Mouse (Mus musculus) right cerebral cortex, postnatal 10 days (tissue): ENCODE data around the gene Il12rb2.
A peak's percentile ranks its signal among the peaks of the same experiment; 100 is the strongest.

Experiments used
- DNase-seq, 2 experiments: peaks; one replicate each; pipeline ENCODE4 v3.0.0; 2021; ENCODE audit warnings: low spot score in 2 of 2

Il12rb2 gene

DNA sequence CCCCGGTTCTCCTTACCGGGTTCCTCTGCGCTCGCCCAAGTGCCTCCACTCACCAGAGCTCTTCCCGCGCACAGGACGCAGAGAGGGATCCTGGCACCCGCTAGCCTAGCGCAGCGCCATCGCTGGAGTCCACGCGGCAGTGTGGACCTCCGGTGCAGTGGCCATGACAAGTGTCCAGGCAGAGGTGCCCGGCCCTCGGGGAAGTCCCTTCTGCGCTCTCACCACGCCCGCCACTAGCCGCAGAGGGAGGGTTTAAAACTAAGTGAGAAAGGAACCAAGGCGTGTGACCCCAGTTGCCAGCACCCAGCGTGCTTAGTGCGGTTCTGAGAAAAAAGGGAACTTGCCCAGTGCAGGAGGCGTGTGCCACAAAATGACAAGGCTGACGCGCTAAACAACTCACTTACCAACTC, at the start of gene Il12rb2:
TSS of gene Il12rb2 (minus strand) at position 207 of the 410 bp plus-strand sequence.
- DNase-seq = peak in 1 of 2 experiments; percentile 24

DNA sequence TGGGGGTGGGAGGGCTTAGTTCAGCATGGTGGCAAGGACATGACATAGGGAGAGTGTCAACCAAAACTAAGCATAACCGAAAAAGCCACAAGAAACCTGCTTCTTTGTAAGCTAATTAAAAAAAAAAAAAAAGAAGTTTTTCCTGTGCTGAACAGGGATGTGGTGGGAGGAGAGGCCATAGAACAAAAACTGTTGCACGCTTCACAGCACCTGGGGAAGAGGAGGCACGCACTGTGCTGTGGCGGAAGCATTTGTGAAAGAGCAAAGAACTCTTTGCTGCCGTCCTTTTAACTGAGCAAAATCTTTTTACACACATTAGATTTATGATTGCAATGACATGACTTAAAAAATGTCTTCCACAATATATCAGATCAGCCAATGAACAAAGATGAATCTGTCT, 45.8 kb upstream of the Il12rb2 start:
- DNase-seq = no peak

DNA sequence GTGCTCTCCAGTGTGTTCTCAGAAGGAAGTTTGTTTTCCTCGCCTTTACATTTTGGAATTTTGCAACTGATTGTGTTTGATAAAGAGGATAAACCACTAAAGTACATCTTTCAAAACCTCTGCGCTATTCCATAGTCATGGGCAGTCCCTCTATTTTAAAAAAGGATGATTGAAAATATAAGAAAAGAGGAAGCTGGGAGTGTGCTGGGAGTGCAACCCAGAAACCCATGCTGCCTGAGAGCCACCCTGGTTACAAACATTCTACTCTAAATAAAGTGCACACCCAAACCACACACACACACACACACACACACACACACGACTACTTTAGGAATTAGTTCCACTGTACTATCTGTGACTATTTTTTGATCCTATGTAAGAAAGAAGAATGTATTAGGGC, 40.6 kb upstream of the Il12rb2 start:
- DNase-seq = no peak

DNA sequence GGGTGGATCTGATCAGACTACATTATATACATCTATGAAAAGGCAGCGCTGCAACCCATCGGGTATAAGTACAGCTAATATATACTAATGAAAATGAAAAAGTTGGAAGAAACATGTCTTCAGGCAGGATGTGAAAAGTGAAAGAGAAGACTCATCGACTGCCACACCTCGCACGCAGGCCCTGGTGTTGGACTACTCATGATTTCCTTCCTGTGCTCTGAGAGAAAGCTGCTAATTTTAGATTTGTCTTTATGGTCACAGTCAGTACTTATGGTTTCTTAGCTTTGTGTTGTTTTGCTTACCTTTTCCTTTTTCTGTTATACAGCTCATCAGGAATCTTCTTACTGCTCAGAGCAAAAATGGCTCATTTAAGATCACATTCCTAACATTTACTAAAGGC, 39.3 kb upstream of the Il12rb2 start:
- DNase-seq = no peak

DNA sequence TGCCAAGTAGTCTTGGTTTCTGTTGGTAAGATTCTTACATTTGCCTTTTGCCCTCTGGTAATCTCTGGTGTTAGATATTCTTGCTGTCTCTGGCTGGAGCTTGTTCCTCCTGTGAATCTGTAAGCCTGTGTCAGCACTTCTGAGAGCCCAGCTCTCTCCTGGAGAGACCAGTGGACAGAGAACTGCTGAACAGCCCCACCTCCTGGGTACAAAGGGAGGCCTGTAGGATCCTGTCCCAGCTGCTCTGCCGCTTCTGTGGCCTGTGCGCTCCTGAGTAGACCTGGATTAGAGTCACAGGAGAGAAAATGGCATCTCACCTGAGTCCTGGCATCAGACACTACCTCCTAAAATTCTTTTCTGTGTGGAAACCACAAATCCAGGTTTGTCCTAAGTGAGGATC, 37.4 kb upstream of the Il12rb2 start:
- no peak for DNase-seq

DNA sequence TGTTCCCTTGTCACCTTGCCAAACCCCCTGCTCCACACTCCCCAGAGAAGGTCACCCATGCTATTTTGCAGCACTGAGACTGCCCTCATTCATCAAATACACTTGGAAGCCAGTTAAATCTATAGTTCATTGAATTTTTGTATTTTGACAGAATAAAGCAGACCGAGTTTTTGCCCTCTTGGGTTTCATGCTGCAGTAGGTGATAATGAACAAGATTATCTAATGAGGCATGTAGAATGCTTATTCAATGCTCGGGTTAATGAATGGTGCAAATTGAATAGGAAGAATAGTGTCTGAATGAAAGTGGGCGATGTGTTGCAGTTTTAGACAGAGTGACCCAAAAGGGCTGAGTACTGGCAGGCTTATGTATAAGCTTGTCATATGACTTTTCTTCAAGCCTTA, 29.3 kb upstream of the Il12rb2 start:
- DNase-seq = no peak

DNA sequence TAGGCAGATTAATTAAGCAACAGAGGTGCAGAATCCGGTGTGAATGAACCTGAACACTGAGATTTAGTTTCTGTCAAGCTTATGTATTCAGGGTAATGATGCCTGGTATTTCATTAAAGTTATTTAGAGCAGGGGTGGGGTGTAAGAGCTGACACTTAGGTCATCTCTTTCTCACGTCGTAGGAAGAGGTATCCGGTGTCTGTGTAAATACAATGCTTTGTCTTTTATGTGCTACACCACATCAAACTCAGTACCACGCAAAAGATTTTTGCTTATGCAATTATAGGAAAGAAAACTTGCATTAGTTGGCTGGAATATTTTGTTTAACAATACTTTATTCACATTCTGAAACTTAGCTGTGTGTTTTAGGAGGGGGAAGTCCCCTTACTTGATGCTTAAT, 23.6 kb upstream of the Il12rb2 start:
- DNase-seq = no peak

DNA sequence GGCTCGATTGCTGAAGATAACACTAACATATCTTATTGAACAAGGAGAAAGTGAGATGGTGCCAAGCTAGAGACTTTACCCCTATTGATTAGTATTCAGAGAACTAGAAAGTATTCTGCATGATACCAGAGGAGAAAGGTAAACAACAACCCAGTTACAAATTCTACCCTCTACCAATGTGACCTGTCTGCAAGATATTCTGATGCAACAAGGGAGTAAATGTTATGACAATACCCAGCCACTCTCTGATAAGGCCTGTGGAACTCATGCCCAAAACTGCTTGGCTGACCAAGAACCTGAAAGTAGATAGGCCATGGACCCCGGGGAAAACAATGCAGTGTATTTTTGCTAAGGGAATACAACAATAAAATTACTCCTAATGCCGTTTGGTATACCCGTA, 10.2 kb downstream of the Il12rb2 start:
- no peak for DNase-seq

DNA sequence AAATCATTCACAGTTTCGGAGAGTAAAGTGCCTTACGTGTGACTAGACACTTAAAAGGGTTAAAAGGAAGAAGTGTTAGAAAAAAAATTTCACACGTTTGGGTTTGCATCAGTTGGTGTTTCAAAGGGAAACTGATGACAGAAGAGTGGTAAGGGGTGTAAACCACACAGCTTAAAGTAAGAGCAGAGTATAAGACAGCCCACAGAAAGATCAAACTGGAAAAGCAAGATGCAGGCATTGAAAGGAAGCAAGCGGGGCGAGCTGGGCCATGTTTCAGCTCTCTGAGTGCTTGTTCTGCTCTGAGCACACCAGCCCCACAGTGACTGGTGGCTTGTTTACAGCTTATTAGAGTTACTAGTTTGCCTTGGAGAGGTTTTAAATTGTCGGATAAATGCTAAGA, 27.9 kb downstream of the Il12rb2 start:
- no peak for DNase-seq

DNA sequence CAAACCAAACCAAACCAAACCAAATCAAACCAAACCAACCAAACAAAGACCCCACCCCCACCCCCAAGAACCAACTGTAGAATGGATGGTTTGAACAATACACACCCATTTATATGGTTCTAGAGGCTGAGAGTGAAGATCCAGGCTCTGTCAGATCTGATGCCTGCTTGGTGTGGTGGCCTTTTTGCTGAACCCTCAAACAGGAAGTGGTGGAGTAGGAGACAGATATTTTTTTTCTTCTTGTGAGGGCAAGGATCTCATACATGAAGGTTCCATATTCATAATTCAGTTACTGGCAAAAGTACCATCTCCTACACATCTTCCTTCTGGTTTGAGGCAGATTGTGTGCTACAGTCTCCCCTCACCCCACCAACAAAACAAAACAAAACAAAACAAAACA, 36.5 kb downstream of the Il12rb2 start:
- DNase-seq = no peak

DNA sequence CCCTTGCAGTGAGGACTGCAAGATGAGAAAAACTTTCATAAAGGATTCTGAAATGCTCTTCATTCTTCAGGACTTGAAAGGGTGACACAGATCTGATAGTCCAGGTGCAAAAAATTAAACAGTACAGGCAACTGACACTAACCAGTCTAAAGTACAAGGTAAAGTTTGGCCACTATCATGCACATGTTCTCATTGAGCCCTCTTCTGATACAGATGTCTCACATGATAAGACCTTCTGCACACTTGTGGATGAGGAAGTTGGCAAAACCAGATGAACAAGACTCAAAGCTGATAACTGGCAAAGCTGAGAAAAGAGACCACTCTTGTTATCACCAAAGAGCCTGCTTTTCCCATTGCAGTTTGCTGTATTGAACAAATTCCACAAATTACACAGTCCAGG, 38.0 kb downstream of the Il12rb2 start:
- no peak for DNase-seq

DNA sequence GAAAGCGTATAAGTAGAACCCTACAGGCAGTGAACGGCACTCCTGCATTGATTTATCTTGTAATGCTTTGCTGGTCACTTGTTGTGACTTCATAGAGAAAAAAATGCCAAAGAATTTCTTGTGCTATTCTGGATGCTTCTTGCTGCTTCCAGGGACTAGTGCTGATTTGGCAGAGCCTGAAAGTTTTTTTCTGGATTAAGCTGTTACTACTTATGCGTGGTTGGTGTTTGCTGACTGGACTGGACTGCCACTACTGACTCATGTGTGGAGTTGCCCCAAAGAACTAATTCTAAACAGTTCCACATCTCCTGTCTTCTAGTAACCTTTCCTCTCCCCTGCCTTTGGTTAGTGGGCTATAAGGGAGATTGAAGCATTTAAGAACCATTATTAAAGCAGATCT, 52.2 kb downstream of the Il12rb2 start:
- DNase-seq = no peak

DNA sequence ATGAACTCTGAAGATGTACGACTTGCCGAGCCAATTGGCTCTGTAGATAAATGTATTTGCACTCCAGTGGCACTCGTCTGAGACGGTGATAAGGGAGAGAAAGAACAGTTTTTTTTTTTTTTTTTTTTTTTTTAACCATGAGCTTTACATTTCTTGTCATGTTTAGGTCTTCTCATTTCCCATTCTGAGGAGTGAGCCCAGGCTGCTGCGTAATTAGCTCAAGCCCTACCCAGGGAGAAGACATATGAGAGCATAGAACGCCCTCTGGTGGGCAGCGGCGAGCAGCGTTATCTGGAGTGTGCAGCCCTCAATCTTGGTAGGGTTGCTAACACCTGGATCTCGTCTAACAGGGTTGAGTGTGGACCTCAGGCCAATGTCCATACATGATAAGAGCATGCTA, 57.5 kb downstream of the Il12rb2 start:
- peak; percentile 71 to 80 for DNase-seq

DNA sequence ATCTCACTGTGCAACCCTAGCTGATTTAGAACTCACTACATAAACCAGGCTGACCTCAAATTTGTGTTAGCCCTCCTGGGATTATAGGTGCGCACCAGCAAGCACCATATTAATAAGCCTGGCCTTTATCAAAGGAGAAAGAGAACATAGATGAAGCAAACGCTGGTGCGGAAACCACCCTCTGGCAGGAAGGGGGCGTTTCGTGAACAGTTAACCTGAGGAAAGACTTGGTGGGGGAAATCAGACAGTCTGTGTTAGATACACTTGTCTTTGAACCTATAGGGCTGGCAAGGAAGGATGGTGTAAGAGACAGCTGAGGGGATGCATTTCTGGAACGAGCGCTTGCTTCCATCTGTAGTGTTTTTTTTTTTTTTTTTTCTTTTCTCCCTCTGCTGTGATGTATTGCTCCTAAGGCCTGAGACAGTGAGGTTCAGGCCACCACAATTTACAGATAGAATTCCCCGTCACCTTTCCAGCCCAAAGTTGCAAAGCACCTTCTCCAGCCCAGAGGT, 58.1 kb downstream of the Il12rb2 start:
- no peak for DNase-seq

DNA sequence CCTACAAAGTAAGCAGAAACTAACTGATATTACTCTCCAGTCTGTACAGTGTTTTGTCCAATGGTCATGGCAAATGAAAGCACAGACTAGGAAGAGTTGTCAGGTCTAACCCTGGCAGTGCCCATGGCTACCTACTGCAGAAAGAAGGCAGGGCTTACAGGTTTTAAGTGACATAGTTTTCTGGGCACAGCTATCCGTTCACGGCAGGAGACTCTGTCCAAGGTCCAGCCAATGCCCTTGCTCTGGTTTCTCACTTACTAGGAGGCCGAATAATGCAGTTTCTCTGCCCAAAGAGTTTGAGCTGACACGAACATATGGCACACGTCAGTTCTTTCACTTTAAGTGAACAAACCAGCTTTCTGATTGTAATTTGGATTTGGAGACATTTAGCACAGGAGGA, 58.9 kb downstream of the Il12rb2 start:
- DNase-seq = no peak

DNA sequence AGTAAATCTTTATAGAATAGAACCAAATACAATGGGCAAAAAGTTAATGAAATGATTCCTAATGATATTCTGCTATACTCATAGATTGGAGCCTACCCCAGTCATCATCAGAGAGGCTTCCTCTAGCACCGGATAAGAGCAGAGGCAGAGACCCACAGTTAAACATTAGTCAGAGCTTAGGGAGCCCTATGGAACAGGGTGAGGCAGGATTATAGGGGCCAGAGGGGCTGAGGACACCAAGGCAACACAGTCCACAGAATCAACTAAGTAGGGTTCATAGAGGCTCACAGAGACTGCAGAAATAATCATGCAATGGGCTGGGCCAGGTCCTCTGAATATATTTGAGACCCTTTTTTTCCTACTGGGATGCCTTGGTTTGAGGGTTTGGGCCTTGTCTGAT, 61.3 kb downstream of the Il12rb2 start:
- DNase-seq = no peak

DNA sequence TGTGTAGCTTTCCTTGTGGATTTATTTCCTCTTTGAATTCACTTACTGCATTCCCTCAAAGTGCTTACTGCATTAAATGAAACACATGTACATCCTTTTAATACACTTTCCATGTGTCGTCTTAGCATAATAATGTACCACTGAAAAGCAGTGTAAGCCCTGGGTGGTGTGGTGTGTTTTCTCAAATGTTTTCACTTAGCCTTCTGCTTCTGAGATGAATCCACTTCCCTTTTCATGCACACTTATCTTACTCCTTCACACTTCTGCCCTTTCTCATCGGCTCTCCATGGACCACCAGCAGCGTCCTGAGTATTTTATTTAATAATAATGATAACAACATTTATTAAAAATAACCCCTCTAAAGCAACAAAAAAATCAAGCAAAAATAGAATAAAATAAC, 66.2 kb downstream of the Il12rb2 start:
- no peak for DNase-seq

DNA sequence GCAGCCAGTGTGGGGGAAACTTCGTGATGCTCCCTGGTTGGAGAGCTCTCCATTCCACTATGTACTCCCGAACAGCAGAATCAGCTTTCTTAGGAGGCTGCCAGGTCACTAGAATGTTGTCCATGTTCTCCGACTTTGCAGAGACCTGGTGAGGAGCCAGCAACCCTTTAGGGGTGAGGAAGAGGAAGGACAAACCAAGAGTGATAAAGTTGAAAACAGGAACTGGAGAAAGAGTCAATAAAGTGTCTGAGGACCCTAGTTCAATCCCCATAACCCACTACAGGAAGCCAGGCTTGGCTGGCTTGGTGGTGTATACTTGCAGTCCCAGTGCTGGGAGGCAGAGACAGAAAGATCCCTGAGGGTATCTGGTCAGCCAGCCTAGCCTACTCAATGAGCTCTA, 67.0 kb downstream of the Il12rb2 start:
- DNase-seq = no peak

DNA sequence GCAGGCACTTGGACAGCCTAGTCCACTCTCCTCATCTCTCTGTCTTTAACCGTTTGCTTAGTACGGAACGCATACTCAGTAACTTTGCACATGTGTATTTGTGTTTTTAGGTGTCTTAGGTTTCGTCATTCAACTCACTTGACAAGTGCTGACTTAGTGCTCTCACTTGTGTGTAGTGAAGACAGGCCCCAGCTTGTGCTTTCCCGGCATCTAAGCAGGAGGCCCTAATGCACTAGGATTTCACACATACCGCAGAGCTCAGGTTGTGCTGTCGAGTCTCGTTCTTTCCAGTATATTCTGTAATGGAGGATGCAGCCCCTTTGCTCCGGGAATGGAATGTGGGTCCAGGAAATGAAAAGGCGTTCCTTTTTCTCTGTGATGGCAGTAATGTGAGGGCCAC, 72.8 kb downstream of the Il12rb2 start:
- DNase-seq = no peak

DNA sequence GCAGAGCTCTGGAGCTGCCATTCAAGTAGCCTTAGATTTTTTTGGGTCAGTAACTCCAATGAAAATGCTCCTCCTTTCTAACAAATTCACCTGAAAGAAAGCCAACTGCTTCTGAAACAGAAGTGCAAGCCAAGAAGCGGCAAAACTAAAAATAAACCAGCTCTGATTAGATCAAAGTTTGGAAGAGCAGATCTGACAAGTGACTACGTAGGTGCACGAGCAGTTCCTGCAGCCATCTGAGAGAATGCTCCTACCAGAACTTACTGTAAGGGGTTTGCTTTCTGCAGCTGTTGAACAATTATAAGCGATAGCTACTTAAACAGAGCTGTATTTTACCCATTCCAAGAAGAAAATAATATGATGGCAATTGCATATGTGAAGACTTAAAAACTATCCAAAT, 73.5 kb downstream of the Il12rb2 start:
- DNase-seq = no peak

DNA sequence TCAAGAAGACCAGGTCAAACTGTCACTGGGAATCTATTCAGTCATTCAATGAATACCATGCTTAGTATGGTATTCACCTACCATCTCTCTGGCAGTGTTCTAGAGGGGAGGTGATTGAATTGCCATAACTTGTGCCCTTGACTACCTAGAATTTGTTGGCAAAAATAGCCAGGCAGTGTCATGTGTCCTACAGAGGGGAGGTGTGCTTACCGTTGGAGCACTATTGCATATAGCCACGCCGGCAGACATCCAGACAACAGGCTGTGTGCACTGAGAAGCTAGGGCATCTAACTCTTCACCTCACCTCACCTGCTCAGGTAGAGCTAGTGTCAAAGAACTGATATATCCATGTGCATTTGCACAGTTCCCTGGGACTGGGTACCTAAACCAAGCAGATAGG, 74.8 kb downstream of the Il12rb2 start:
- DNase-seq = no peak

DNA sequence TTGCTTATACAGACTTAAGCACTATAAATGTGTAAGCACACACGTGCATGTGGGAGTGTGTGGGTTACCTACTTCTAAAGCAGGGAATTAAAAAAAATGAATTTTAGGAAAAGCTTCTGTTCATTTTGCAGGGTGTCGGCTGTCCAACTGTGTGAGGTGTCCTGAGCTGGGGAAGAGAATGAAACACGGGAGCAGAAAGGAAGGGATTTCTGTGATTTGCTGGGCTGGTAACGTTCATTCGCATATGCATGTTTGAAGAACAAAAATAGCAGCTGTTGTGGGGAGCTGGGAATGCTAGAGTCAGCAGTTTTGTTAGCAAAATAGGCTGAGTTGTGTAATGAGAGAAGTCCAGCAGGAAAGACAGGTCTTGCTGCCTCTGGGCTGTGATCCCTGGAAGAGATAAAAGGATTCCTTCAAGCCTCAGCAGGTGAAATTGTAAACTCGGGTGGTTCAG, 75.3 kb downstream of the Il12rb2 start:
- DNase-seq = peak; percentile 29 to 51

DNA sequence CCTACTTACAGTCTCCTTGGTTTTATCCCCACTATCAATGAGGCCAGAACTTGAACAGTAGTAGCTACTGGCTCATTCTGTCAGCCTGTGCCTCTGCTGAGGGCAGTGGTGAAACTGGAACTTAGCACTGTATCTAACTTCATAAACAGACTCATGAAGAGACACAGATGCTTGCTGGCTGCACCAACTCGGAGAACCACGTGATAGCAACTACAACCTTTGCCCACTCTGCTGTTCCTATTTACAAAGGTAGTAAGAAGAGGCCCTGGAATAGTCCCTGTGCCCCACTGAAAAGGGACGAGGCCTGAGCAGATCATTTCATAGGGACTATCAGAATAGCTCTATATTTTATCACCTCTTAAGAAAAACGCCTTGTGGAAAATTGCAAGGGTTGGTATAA, 75.7 kb downstream of the Il12rb2 start:
- DNase-seq = no peak

DNA sequence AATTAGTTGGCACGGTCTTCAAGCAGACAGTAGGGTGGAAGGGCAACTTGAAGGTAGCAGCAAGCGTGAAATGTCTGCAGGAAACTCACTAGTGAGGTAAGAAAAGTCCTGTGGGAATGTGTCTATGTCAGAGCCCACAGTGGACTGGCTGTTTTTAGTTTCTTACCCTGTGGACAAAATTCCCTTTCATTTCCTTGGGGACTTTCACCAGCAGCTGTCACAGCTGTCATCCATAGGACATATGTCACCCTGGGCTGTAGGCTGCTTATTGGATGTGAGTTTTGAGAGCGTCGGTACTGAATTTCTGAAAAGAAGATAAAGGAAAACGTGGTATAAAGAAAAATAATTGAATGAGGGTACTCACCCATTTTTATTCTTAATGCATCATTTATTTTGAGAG, 77.2 kb downstream of the Il12rb2 start:
- no peak for DNase-seq

DNA sequence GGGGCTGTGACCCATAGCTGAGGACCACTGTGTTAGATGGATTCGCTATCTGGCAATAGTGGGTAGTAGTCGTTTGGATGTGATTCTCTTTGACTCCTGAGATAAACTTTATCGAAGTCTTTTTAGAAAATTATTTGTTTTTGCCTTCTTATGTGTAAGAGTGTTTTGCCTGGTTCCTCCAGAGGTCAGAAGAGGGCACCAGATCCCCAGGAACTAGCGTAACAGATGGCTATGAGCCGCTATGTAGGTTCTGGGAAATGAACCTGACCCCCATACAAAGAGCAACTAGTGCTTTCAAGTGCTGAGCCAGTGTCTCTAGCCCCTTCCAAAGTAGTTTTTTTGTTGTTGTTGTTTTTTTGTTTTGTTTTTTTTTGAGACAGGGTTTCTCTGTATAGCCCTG, 79.9 kb downstream of the Il12rb2 start:
- no peak for DNase-seq
